Mouse (Mus musculus) megakaryocyte, embryonic 14.5 days (primary cell): ENCODE results near the gene Pfdn6. TPM values are rescaled to one million over a fixed set of nuclear protein-coding genes. Genes with fewer than 3 reads are reported as not detected.

Source experiments
- H3K27me3 ChIP-seq: replicated peaks from 2 replicates; pipeline ENCODE3; 2012; ENCODE audit warnings: inconsistent platforms
- H3K36me3 ChIP-seq: replicated peaks from 2 replicates; pipeline ENCODE3; 2012; ENCODE audit warnings: low read length, inconsistent platforms, mixed read lengths
- H3K4me1 ChIP-seq: 2 replicates; pipeline ENCODE4 v1.6.1; 2012; ENCODE audit warnings: inconsistent platforms
- H3K4me3 ChIP-seq: replicated peaks from 2 replicates; pipeline ENCODE3; 2012; ENCODE audit warnings: moderate library complexity, mild to moderate bottlenecking, inconsistent platforms
- H3K9me3 ChIP-seq: 2 replicates; pipeline ENCODE4 v1.6.1; 2012; ENCODE audit warnings: inconsistent platforms
- FLI1 ChIP-seq: IDR thresholded peaks from 2 replicates; pipeline ENCODE4 v1.6.1; 2012; ENCODE audit warnings: low read length, inconsistent platforms, mixed read lengths
- GATA1 ChIP-seq: IDR thresholded peaks from 3 replicates; pipeline ENCODE4 v1.6.1; 2012; ENCODE audit warnings: mixed read lengths, low read length, inconsistent platforms, borderline replicate concordance
- polyA plus RNA-seq: library from polyadenylated mRNA; stranded (reverse); fragments of >175 nt; gene quantifications from 2 replicates; pipeline ENCODE4 v1.2.3, GENCODE M21; 2012; ENCODE audit warnings: low replicate concordance; ENCODE audit not compliant: insufficient read depth

The Pfdn6 gene
- polyA plus RNA-seq, 1 experiment = 269 TPM

DNA sequence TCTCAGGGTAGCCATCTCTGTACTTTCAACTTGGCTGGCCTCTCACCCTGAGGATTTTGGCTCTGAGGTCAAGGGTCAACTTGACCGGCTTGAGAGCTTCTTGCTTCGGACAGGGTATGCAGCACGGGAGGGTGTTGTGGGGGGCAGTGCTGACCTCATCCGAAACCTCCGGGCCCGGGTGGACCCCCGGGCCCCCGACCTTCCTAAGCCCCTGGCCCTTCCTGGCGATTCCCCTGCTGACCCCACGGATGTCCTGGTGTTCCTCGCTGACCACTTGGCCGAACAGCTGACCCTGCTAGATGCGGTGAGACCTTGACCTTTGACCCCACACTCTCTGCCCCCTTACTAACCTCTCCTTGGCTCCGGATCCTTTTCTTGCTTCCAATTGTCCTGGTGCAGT, 7.7 kb downstream of the Pfdn6 start:
- TF ChIP-seq GATA1 = no peak
- no peak for TF ChIP-seq FLI1
- Histone ChIP-seq H3K4me1 (peaks cover 50% of the 10 kb centered on the region), H3K27me3 (no peaks in the 10 kb centered on the region), H3K9me3 (no peaks in the 10 kb centered on the region), H3K36me3 (peaks cover 74% of the 10 kb centered on the region), H3K4me3 (no peak overlapping the region)

- peaks cover 52% of the 10 kb centered on the region for H3K4me1 ChIP-seq
These were observed 8.2 kb downstream of the Pfdn6 start for GRCm38 (mm10) chr17:33931947-33932346.

DNA sequence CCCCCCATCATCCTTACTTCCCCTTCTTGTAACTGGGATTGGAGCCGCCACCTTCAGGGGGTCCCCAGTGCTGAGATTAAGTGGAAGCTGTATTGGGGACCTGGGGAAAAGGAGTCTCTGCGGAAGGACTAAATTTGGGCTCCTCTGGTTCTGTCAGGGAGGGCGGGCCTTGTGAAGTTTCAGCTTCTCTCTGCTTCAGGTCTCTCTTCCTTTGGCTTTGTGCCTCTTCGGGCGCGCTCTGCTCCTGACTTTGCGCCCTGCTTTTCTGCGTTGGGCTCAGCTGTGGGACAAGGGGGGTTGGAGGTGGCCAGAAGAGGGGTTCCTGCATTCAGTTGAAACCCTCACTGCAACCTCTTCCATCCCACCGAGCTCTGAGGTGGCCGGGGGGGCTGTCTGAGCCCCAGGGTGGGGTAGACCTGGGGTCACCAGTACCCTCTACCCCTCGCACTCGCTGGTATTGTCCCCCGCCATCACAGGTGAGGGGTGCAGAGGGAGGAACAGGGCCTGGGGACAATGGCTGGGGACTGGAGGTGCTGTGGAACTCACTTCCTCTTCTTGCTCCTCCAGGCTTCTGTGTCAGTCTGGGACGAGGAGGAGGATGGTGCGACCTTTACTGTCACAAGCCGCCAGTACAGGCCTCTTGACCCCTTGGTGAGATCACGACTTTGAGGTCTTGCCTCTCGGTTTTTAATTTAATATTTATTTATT, 8.8 kb downstream of the Pfdn6 start:
- H3K4me3 ChIP-seq = peak overlapping the region; percentile 100
- peaks cover 54% of the 10 kb centered on the region for H3K4me1 ChIP-seq
- no peaks in the 10 kb centered on the region for H3K27me3 ChIP-seq
- no peaks in the 10 kb centered on the region for H3K9me3 ChIP-seq
- H3K36me3 ChIP-seq = peaks cover 75% of the 10 kb centered on the region
- TF ChIP-seq FLI1 = no peak
- TF ChIP-seq GATA1 = no peak

More at GRCm38 (mm10) chr17:33931947-33932346, 8.2 kb downstream of the Pfdn6 start:
- Histone ChIP-seq H3K36me3 (peaks cover 74% of the 10 kb centered on the region), H3K4me3 (no peak overlapping the region), H3K27me3 (no peaks in the 10 kb centered on the region), H3K9me3 (no peaks in the 10 kb centered on the region)
- TF ChIP-seq GATA1 = no peak
- no peak for TF ChIP-seq FLI1

- peaks cover 76% of the 10 kb centered on the region for H3K36me3 ChIP-seq
- peaks cover 57% of the 10 kb centered on the region for H3K4me1 ChIP-seq
- peak overlapping the region; percentile 100 for H3K4me3 ChIP-seq
These were observed 9.6 kb downstream of the Pfdn6 start for GRCm38 (mm10) chr17:33930280-33931158.

DNA sequence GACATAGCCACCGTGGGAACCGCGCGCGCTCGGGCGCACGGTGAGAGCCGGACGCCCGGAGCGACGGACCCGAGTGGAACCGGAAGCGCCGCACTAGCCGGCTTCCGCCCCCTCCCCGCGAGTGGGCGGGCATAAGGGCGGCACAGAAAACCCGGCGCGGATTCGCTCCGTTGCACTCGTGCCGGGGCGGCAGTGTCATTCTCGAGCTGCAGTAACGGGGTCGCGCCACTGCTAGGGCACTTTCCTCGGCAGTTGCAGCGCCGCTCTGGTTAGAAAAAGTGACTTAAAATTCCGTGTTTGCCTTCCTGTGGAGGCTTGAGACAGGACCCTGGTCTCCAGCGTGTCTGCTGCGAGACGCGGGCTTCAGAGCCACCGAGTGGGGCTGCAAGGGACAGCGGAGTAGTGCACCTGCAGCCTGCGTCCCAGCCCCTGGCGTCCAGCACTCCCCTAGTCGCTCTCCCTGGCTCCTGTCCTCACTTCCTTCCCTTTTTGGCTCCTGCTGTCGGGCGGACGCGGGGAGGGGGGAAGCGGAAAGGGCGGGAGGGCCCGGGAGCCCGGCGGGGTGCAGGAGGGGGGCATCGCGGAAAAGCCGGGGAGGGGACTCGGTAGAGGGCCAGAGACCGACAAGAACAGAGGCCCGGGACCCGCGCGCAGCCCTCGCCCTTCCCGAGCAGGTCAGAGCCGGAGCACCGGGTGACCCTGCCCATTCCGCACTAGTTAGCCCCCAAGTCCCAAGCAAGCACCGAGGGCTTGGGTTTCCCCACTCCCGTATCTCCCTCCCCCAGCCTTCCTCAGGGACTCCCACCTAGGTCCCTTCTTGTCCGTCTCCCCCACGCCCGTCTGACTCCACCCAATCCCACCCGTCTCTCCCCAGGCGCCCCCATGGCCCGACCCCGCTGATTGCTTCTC, 10.5 kb downstream of the Pfdn6 start, which contains the start of gene Rgl2:
Rgl2 (plus strand) TSS at position 173 of the 909 bp plus-strand sequence.
- H3K4me3 ChIP-seq = peak within 1 kb of the TSS; percentile 100
- H3K9me3 ChIP-seq = no peaks in the 10 kb centered on the region
- H3K27me3 ChIP-seq = no peaks in the 10 kb centered on the region
- peaks cover 75% of the 10 kb centered on the region for H3K36me3 ChIP-seq
- no peak; the same call in 1 of the 2 replicates for TF ChIP-seq FLI1
- no peak for TF ChIP-seq GATA1
- peaks cover 57% of the 10 kb centered on the region for H3K4me1 ChIP-seq

More at GRCm38 (mm10) chr17:33930280-33931158, 9.6 kb downstream of the Pfdn6 start:
- TF ChIP-seq FLI1 = no peak
- TF ChIP-seq GATA1 = no peak
- no peaks in the 10 kb centered on the region for H3K27me3 ChIP-seq
- no peaks in the 10 kb centered on the region for H3K9me3 ChIP-seq

GRCm38 (mm10) chr17:33928251-33928947, 11.7 kb downstream of the Pfdn6 start:
- H3K27me3 ChIP-seq = no peaks in the 10 kb centered on the region
- peaks cover 76% of the 10 kb centered on the region for H3K36me3 ChIP-seq
- no peaks in the 10 kb centered on the region for H3K9me3 ChIP-seq
- peak overlapping the region; percentile 100 for H3K4me3 ChIP-seq
- no peak for TF ChIP-seq GATA1
- TF ChIP-seq FLI1 = no peak
- peaks cover 60% of the 10 kb centered on the region for H3K4me1 ChIP-seq

- Histone ChIP-seq H3K4me1 (peaks cover 64% of the 10 kb centered on the region), H3K36me3 (peaks cover 72% of the 10 kb centered on the region)
These were observed 13.8 kb downstream of the Pfdn6 start for GRCm38 (mm10) chr17:33926207-33926932.

DNA sequence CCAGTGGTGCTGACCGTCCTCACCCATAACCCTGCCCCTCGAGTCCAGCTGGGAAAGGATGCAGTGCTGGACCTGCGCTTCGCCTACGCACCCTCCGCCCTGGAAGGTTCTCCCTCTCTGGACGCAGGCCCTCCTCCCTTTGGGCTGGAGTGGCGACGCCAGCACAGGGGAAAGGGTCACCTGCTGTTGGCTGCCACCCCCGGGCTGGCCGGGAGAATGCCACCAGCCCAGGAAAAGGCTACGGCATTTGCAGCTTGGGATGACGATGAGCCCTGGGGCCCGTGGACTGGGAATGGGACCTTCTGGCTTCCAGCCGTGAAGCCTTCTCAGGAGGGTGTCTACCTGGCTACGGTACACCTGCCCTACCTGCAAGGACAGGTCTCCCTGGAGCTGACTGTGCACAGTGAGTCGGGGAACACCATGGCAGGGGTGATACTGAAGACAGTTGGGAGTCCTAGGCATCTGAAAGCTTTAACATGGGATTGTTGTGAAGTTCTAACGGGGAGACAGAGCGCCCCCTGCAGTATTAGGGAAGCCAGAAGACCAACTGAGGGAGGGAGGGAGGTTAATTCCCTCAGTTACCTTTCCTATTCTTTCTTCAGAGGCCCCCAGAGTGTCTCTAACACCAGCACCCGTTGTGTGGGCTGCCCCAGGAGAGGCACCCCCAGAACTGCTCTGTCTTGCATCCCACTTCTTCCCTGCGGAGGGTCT, 14.6 kb downstream of the Pfdn6 start:
- Histone ChIP-seq H3K36me3 (peaks cover 76% of the 10 kb centered on the region), H3K4me3 (no peak overlapping the region), H3K9me3 (no peaks in the 10 kb centered on the region), H3K4me1 (peaks cover 63% of the 10 kb centered on the region), H3K27me3 (no peaks in the 10 kb centered on the region)
- TF ChIP-seq FLI1 (no peak), GATA1 (no peak)

More at GRCm38 (mm10) chr17:33926207-33926932, 13.8 kb downstream of the Pfdn6 start:
- H3K4me3 ChIP-seq = no peak overlapping the region
- H3K27me3 ChIP-seq = no peaks in the 10 kb centered on the region
- TF ChIP-seq FLI1 (no peak), GATA1 (no peak)
- H3K9me3 ChIP-seq = no peaks in the 10 kb centered on the region
